Mouse (Mus musculus) erythroblast, embryonic 14.5 days (primary cell): Measurements from ENCODE around the gene 6030498E09Rik.

Experiments
- GATA1 ChIP-seq: IDR thresholded peaks from 2 replicates; pipeline ENCODE4 v1.6.1; 2012; ENCODE audit warnings: low read length, inconsistent platforms, mixed read lengths
- TAL1 ChIP-seq: IDR thresholded peaks from 3 replicates; pipeline ENCODE4 v1.6.1; 2012; ENCODE audit warnings: low read length, inconsistent platforms, mixed read lengths

- TF ChIP-seq TAL1, result no peak
- no peak for TF ChIP-seq GATA1
These were observed 1.0 kb upstream of the 6030498E09Rik start for GRCm38 (mm10) chrX:38771453-38771852.
